Mouse (Mus musculus) liver, embryonic 16.5 days (tissue): ENCODE results near the gene Phf19. TPM values are rescaled to one million over a fixed set of nuclear protein-coding genes. Genes with fewer than 3 reads are reported as not detected.

Experiments
- ATAC-seq: fragments of 200-750 bp; cut with Nextera tagmentation; 2 replicates; pipeline ENCODE4 v1.8.0; 2017; ENCODE audit warnings: low read depth, mild to moderate bottlenecking, moderate number of reproducible peaks, moderate library complexity
- H3K27ac ChIP-seq: fragments of 300-500 bp; sonication (generic); 2 replicates; pipeline ENCODE4 v1.5.1; 2014; ENCODE audit warnings: mild to moderate bottlenecking, low read length
- H3K27me3 ChIP-seq: fragments of 300-500 bp; sonication (generic); 2 replicates; pipeline ENCODE4 v1.6.1; 2014; ENCODE audit warnings: low read depth, low read length, mixed read lengths; ENCODE audit not compliant: control insufficient read depth, insufficient read depth
- H3K36me3 ChIP-seq: fragments of 300-500 bp; sonication (generic); 2 replicates; pipeline ENCODE4 v1.6.1; 2014; ENCODE audit warnings: mild to moderate bottlenecking; ENCODE audit not compliant: control insufficient read depth, insufficient read depth
- H3K4me1 ChIP-seq: fragments of 300-500 bp; sonication (generic); 2 replicates; pipeline ENCODE4 v1.6.1; 2014; ENCODE audit warnings: low read depth, low read length, mixed read lengths; ENCODE audit not compliant: control insufficient read depth
- H3K4me2 ChIP-seq: fragments of 300-500 bp; sonication (generic); 2 replicates; pipeline ENCODE4 v1.6.1; 2014; ENCODE audit warnings: low read depth, low read length, mixed read lengths
- H3K4me3 ChIP-seq: fragments of 300-500 bp; sonication (generic); 2 replicates; pipeline ENCODE4 v1.5.1; 2014; ENCODE audit warnings: low read depth, mild to moderate bottlenecking, low read length
- H3K9ac ChIP-seq: fragments of 300-500 bp; sonication (generic); 2 replicates; pipeline ENCODE4 v1.6.1; 2014; ENCODE audit warnings: low read depth, low read length
- H3K9me3 ChIP-seq: fragments of 300-500 bp; sonication (generic); replicated peaks from 2 replicates; pipeline ENCODE4 v1.6.1; 2016; ENCODE audit warnings: low read length; ENCODE audit not compliant: control insufficient read depth
- WGBS: fragments of 180-500 bp; shearing (Covaris S2); extraction: QIAGEN DNeasy Blood & Tissue Kit; methylation state at CpG from one replicate; pipeline ENCODE4 v1.1.7; 2014; ENCODE audit not compliant: insufficient replicate concordance; 5-methylcytosine and 5-hydroxymethylcytosine counted together
- polyA plus RNA-seq: library from polyadenylated mRNA; unstranded; fragments of >200 nt; fragmentation: Nextera tagmentation; extraction: Ambion mirVana; gene quantifications from 2 replicates; pipeline ENCODE4 v1.2.1, GENCODE M21; 2015

The Phf19 gene
- polyA plus RNA-seq, 1 experiment from 2014 or later = 1.7 TPM

GRCm38 (mm10) chr2:34945580-34945979 is 31.8 kb upstream of the Phf19 start:
- Histone ChIP-seq H3K4me2 (no peak overlapping the region), H3K27ac (no peak overlapping the region), H3K9me3 (no peaks in the 10 kb centered on the region), H3K4me1 (no peaks in the 10 kb centered on the region), H3K36me3 (no peaks in the 10 kb centered on the region), H3K4me3 (no peak overlapping the region), H3K9ac (no peak overlapping the region), H3K27me3 (no peaks in the 10 kb centered on the region)
- 52% methylated on average over 4 of the region's 4 CpGs for WGBS
- ATAC-seq = no peak

GRCm38 (mm10) chr2:34944761-34945160 is 30.9 kb upstream of the Phf19 start:
- no peaks in the 10 kb centered on the region for H3K9me3 ChIP-seq
- no peak for ATAC-seq
- no peaks in the 10 kb centered on the region for H3K36me3 ChIP-seq
- no peak overlapping the region for H3K27ac ChIP-seq
- no peak overlapping the region for H3K4me2 ChIP-seq
- no peaks in the 10 kb centered on the region for H3K27me3 ChIP-seq
- H3K4me1 ChIP-seq = no peaks in the 10 kb centered on the region
- no peak overlapping the region for H3K4me3 ChIP-seq
- no peak overlapping the region for H3K9ac ChIP-seq
- WGBS = 8% methylated on average over 8 of the region's 8 CpGs

- WGBS = 58% methylated on average over 13 of the region's 13 CpGs
- no peaks in the 10 kb centered on the region for H3K9me3 ChIP-seq
- no peak overlapping the region for H3K27ac ChIP-seq
- no peaks in the 10 kb centered on the region for H3K4me1 ChIP-seq
- no peak overlapping the region for H3K4me2 ChIP-seq
- no peak overlapping the region for H3K4me3 ChIP-seq
- H3K36me3 ChIP-seq = no peaks in the 10 kb centered on the region
- ATAC-seq = no peak
- no peak overlapping the region for H3K9ac ChIP-seq
- no peaks in the 10 kb centered on the region for H3K27me3 ChIP-seq
These were observed 29.8 kb upstream of the Phf19 start for GRCm38 (mm10) chr2:34943556-34944120.

GRCm38 (mm10) chr2:34941061-34941675 is 27.3 kb upstream of the Phf19 start:
- Histone ChIP-seq H3K36me3 (no peaks in the 10 kb centered on the region), H3K27me3 (no peaks in the 10 kb centered on the region), H3K4me1 (no peaks in the 10 kb centered on the region), H3K9me3 (no peaks in the 10 kb centered on the region), H3K4me3 (no peak overlapping the region), H3K9ac (no peak overlapping the region), H3K4me2 (no peak overlapping the region), H3K27ac (no peak overlapping the region)
- no peak for ATAC-seq
- 62% methylated on average over 11 of the region's 11 CpGs for WGBS

GRCm38 (mm10) chr2:34940246-34940645 is 26.4 kb upstream of the Phf19 start:
- H3K4me2 ChIP-seq = no peak overlapping the region
- no peaks in the 10 kb centered on the region for H3K27me3 ChIP-seq
- no peak for ATAC-seq
- no peak overlapping the region for H3K27ac ChIP-seq
- H3K9ac ChIP-seq = no peak overlapping the region
- no peaks in the 10 kb centered on the region for H3K36me3 ChIP-seq
- H3K4me1 ChIP-seq = no peaks in the 10 kb centered on the region
- H3K9me3 ChIP-seq = no peaks in the 10 kb centered on the region
- H3K4me3 ChIP-seq = no peak overlapping the region
- 67% methylated on average over 5 of the region's 5 CpGs for WGBS

- no peaks in the 10 kb centered on the region for H3K27me3 ChIP-seq
- H3K36me3 ChIP-seq = no peaks in the 10 kb centered on the region
- H3K4me1 ChIP-seq = no peaks in the 10 kb centered on the region
- no peak overlapping the region for H3K9ac ChIP-seq
- no peak overlapping the region for H3K4me3 ChIP-seq
- 21% methylated on average over 8 of the region's 8 CpGs for WGBS
- no peak overlapping the region for H3K4me2 ChIP-seq
- H3K9me3 ChIP-seq = no peaks in the 10 kb centered on the region
- no peak for ATAC-seq
- no peak overlapping the region for H3K27ac ChIP-seq
These were observed 24.7 kb upstream of the Phf19 start for GRCm38 (mm10) chr2:34938269-34939208.

GRCm38 (mm10) chr2:34937460-34937859 is 23.6 kb upstream of the Phf19 start:
- Histone ChIP-seq H3K9me3 (no peaks in the 10 kb centered on the region), H3K36me3 (no peaks in the 10 kb centered on the region), H3K4me2 (no peak overlapping the region), H3K27me3 (no peaks in the 10 kb centered on the region), H3K4me1 (no peaks in the 10 kb centered on the region), H3K4me3 (no peak overlapping the region), H3K27ac (no peak overlapping the region), H3K9ac (no peak overlapping the region)
- WGBS = 28% methylated on average over 5 of the region's 5 CpGs
- ATAC-seq = no peak

- H3K36me3 ChIP-seq = no peaks in the 10 kb centered on the region
- H3K4me1 ChIP-seq = no peaks in the 10 kb centered on the region
- H3K9ac ChIP-seq = no peak overlapping the region
- no peak overlapping the region for H3K27ac ChIP-seq
- no peak overlapping the region for H3K4me3 ChIP-seq
- no peak overlapping the region for H3K4me2 ChIP-seq
- 53% methylated on average over 5 of the region's 5 CpGs for WGBS
- ATAC-seq = no peak
- no peaks in the 10 kb centered on the region for H3K9me3 ChIP-seq
- no peaks in the 10 kb centered on the region for H3K27me3 ChIP-seq
These were observed 13.5 kb upstream of the Phf19 start for GRCm38 (mm10) chr2:34927320-34927719.

- Histone ChIP-seq H3K27me3 (no peaks in the 10 kb centered on the region), H3K4me3 (no peak overlapping the region), H3K4me1 (no peaks in the 10 kb centered on the region), H3K27ac (no peak overlapping the region), H3K9ac (no peak overlapping the region), H3K36me3 (no peaks in the 10 kb centered on the region), H3K4me2 (no peak overlapping the region), H3K9me3 (no peaks in the 10 kb centered on the region)
- no peak for ATAC-seq
- 11% methylated on average over 2 of the region's 2 CpGs for WGBS
These were observed 8.9 kb upstream of the Phf19 start for GRCm38 (mm10) chr2:34922729-34923128.
